Mouse (Mus musculus): ENCODE data around the gene Creg2. TPM values are rescaled to one million over a fixed set of nuclear protein-coding genes. Genes with fewer than 3 reads are reported as not detected.
"Not testable (repeated sequence)": the region's sequence is repeated elsewhere in the genome, so short reads cannot be mapped to it uniquely, and the experiment has no call there.

The Creg2 gene
- total RNA-seq (2022): under 1 TPM; 0.05 to 0.09 (median 0.05) TPM

DNA sequence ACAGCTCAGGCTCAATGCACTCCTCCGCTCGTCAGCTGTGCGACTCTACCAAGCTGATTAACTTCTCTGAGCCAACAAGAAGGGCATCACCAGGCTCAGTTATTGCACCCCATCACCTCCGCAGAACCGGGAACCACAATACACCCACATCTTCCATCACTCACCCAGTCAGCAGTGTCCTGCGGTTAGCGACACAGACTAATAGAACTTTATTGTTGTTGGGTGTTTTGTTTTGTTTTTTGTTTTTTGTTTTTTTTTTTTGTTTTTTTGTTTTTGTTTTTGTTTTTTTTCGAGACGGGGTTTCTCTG lies at the start of gene Creg2:
Gene Creg2 (minus strand): TSS at position 234 of the 308 bp plus-strand sequence.
- no peak for DNase-seq (ENCODE audit: low spot score in 2 of 2)

DNA sequence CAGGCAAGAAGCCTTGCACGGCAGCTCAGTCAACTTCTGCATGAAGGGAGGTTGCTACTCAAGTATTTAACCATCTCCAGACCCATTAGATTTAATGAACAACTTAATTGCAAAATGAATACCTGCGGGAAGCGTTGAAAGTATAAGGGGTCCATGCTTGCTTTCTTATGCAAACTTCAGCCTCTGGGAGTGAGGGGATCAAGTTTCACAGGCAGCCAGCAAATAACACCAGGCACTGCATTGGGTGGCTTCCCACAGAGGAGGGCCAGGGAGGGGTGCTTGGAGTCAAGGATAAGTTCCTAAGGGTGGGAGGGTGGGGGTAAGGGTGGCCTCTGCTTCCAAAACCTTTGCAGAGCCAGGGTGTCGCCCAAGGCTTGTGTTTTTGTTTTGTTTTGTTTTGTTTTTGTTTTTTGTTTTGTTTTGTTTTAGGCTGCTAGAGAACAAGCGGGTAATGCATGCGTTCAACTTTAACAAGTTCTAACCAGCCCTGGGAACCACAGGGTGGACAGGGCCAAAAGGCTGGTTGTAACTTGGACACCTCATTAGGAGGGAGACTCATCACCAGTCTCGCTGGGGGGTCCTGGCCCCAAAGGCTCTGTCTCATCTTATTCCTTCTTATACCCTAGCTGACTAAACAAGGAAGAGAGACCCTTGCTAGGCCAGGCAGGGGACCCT lies 49.5 kb upstream of the Creg2 start:
- no peak for DNase-seq (ENCODE audit: low spot score in 2 of 2)

DNA sequence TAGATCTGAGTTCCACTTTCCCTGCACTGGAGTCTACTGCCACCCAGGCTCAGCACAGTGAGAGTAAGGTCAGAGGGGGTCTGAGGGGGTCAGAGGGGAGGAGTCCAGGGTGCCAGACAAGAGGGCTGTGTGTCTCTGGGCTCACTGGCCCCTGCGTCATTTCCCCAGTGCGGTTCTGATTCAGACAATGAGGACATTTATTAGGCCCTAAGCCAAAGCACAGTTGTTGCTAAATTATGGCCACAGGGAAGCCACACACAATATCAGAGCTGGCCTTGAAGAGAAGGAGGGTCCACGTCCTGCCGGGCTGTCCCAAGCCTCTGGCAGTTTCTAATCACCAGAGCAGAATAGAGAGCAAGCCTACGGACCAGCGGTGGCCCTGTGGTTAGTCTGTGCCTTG lies 47.2 kb upstream of the Creg2 start:
- DNase-seq (ENCODE audit: low spot score in 2 of 2): no peak

DNA sequence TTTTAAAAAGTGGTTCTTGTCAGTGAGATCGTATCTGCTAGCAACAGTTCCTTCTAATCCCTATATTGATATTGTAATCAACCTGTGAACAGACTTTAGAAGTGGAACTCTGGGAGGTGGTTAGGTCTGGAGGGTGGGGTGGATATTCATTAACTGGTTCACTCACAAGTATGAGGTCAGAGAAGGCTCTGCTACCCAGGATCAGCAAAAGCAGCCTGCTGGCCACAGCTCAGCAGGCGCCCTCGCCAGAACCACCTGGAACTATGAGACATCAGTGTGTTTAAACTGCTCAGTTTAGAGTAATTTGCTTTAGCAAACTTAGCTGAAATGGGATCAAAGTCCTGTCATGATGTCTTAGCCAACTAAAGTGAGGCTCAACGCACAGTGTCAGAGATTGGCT lies 43.9 kb upstream of the Creg2 start:
- no peak for DNase-seq (ENCODE audit: low spot score in 2 of 2)

DNA sequence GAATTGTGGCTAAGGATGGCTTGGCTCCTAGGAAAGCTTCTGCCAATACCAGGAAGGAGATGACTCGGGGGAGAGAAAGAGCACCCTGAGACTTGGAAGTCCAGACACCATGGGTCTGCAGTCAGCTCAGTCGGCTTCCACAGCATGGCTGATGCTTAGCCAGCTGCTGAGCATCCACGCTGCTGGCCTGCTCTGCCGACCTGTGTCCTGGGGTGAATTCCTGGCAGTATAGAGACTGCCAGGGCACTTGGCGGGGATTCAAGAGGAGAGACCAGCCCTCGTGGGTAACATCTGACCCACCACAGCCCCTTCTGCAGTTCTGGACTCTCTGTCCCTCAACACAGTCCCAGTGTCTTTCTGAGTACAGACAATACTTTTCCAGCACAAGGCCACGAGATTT lies 43.5 kb upstream of the Creg2 start:
- DNase-seq (ENCODE audit: low spot score in 2 of 2): no peak

DNA sequence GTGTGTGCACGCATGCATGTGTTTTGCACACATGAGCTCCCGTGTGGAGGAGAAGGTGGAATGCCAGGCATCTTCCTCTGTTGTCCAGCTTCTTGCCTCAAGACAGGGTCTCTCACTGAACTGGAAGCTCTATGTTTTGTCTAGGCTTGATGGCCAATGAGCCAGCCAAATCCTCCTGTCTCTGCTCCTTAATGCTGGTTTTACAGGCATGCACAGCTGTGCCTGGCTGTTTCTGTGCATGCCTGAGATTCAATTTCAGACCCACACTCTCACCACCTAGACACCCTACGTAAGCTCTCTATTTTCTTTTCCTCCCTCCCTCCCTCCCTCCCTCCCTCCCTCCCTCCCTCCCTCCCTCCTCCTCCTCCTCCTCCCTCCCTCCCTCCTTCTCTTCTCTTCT lies 40.7 kb upstream of the Creg2 start:
- DNase-seq (ENCODE audit: low spot score in 2 of 2): no peak

DNA sequence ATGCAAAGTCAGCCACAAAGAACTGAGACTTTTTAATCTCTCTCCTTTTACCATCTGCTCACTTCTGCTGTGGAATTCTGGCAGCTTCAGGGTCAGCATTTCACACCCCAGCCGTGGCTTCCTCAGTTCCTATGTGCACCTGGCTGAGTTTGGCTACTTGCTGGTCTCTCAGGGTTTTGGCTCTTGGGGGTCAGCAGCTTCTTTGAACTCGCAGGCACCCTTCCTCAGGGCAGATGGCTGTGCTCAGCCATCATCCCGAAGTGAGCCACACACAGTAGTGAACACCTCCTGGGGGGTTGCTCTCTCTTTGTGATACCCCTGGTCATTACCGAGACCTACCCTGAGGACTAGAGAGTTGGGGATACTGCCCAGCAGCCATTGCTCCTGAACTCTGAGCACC lies 39.8 kb upstream of the Creg2 start:
- no peak for DNase-seq (ENCODE audit: low spot score in 2 of 2)

DNA sequence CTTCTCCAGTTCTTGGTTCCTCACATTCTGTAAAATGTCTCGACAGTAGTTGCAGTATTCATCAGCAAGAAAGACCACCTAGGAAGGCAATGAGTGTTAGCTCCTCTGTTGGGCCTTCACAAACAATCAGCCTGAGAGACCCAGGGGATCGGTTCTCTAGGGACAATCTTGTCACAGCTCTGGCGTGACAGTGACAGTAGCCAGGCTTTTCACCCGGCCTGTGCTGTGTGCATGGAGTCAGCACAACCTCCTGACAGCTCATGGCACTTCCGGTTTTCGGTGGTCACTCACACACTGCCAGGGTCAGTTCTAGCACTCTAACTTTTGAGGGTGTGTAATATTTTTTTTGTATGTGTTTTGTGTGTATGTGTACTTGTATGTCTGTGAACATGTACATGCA lies 37.3 kb upstream of the Creg2 start:
- DNase-seq (ENCODE audit: low spot score in 2 of 2): no peak

DNA sequence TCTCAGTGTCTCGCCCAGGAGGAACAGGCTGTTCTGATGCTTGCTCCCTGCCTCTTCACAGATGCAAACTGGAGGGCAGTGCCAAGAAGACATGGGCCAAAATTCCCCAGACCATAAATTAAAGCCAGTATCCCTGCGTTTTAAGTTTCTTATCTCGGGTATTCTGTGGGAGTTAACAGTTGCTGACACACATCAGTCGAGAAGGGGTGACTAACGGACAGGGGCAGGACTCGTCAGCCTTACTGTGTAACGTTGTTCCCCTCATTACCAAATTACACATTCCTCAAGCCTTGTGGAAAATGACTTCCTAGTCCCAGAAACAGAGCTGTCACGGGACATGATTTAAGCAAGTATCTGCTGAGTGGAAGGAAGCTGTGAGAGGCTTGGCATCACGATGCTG lies 36.0 kb upstream of the Creg2 start:
- no peak for DNase-seq (ENCODE audit: low spot score in 2 of 2)

DNA sequence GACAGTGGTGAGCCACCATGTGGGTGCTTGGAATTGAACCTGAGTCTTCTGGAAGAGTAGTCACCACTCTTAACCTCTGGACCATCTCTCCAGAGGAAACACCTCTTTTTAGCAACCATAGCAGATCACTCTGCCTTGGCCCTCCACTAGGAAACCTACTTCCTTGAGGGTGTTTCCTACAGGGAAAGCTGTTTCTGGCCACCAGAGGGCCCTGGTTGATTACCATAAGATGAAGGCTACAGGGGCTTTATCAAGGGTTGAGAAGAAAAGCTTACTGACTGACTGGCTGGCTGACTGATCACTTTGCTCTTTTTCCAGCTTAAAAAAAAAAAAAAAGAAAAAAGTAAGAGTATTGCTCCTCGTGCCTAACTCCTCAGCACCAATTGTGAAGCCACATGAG lies 34.6 kb upstream of the Creg2 start:
- DNase-seq (ENCODE audit: low spot score in 2 of 2): peak; percentile 40 to 52

DNA sequence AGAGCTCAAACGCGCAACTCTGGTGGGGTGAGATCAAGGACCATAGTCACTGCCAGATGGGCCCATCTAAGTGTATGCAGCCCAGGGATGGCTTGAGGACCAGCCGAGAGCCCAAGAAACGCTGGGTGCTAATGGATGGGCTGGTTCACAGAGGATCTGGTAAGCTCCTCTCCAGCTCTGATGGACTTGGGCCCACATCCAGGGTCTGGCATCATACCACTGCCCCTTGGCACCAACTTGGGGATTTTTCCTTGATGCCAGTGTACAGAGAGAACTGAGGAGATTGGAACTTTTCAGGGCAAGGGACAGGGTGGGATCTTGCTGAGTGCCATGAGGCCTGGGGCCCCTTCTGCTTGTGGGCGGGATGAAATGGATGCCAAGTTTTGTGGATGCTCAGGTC lies 30.4 kb upstream of the Creg2 start:
- no peak for DNase-seq (ENCODE audit: low spot score in 2 of 2)

DNA sequence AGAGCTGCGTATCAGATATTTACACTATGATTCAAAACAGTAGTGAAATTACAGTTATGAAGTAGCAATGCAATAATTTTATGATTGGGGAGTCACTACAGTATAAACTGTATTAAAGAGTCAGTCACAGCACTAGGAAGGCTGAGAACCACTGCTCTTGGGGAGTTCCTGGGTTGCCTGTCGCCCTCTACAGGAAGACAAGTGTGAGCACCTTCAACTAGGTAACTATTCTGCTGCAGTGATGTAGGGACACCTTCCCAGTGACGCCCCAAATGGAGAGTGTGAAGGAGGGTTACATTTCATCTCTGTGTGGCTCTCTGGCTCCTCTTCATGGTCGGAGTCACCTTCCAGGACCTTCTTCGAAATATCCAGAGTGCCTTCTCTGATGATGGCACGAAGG lies 29.3 kb upstream of the Creg2 start:
- DNase-seq (ENCODE audit: low spot score in 2 of 2): no peak

DNA sequence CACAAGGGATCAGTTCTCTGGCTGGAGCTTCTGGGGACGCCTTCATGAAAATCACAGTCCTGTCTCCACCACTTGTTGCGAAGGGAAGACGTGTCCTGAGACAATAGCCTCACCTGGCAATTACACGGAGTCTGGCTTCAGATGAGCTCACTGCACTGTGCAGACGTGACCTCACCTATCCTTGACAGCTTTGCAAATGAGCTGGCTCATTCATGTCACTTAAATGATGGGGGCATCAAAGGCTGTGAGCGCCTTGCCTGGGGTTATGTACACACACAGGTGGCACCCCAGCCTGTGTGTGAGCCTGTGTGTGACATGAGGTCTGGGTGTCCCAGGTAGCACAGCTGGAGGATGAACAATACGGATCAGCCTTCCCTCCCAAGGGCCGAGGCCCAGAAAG lies 27.6 kb upstream of the Creg2 start:
- no peak for DNase-seq (ENCODE audit: low spot score in 2 of 2)

DNA sequence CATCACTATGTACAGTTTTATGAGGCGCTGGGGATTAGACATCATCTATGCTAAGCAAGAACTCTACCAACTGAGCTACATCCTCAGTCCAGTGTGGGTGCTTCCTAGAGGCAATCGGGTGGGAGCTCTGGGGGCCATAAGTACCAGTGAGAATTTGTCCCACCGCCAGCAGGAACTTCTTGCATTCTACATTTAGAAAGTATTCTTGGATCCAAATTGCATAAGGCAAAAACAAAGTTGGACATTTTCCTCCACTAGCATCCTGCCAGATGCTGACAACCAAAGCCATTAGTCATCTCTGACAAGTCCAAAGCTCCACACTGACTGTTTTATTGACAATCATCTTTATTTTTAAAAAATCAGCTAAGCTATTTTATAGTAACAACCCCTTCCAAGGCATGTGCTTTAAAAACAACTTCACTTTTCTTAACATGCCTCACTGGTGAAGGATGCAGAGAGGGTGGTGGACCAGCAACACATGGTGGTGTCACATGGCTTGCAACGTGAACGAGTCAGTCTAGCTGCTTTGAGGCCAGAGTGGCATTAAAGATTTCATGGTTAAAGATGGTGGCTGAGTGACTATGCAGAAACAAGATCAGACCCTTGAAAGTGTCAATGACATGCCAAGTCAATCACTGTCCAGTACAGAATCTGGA lies 25.1 kb upstream of the Creg2 start:
- no peak for DNase-seq (ENCODE audit: low spot score in 2 of 2)

DNA sequence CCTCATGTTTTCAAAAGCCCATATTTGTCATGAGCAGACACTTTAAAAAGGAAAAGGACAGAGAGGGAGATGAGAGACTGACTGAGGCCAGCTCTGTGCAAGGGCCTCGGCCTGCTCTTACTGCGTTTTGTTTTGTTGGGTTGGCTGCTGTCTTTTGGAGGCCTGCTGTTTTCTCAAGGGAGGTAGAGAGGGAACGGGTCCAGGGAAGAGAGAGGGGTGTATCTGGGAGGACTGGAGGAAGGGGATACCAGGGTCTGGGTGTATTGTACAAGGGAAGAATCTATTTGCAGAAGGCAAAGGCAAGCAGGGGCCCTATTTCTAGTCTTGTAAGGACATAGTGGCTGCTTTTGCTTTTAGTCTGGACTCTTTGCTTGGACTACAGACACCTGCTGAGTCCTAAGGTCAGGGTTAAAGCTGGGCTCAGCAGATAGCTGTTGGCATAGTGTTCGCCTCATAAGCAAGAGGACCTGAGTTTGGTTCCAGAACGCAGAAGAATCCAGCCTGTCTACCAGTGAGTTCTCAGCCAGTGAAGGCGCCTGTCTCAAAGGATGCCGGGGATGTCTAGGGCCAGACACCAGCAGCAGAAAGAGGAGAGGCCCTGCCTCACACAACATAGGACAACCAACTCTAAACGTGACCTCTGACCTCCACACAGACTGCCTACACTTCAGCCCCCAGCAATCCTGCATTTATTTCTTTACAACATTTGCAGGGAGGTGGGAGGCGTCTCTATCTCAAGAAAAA lies 21.3 kb upstream of the Creg2 start:
- DNase-seq (ENCODE audit: low spot score in 2 of 2): no peak

DNA sequence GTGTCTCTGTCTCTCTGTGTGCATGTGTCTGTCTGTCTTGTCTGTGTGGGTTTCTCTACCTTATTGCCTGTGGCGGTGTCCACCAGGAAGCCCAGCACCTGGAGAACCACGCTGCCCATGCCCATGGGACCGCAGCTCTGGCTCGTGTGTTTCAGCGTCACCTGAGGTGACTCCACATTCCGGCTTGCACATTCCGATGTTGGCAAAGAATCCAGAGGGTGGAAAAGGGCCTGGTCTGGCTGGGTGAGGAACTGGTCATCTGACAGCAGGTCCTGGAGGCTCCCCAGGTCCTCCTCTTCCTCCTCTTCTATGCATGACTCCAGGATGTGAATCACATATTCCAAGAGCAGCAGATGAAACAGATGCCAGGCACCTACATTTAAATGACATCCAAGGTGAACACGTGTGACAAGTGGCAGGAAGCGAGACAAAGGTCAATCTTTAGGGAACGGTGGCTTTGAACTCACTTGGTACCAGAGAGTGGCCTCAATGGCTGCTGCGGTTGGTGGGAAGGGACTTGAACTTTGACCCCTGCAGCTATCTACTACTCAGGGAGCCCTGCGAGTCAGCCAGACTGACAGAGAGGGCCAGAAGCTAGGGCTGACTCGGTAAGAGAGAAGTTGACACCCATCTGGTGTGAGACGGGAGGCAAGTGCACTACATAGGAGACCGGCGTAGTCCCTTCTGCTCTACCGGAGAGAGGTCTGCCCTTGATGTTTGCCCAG lies 19.1 kb upstream of the Creg2 start:
- no peak for DNase-seq (ENCODE audit: low spot score in 2 of 2)

DNA sequence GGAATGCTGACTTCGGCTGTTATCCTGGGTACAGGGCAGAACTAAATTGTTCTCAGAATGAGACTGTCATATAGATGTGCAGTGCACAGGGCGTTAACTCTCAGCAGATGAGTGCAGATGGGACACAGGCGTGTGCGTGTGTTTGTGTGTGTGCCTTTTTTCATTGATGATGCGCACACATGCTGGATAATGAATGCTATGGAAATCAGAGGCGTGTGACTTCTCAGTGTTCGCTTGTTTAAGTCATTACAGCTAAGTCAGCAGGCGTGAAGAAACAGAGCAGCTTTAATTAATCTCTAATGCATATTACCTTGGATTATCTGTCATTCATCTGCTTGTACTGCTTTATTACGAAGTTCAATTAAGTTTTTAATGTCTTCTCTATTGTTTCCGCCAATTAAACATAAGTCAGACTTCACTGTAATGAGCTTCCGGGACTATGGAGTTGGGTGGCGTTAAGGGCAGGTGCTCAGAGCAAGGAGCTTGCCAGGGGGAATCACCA lies 15.5 kb upstream of the Creg2 start:
- no peak for DNase-seq (ENCODE audit: low spot score in 2 of 2)

DNA sequence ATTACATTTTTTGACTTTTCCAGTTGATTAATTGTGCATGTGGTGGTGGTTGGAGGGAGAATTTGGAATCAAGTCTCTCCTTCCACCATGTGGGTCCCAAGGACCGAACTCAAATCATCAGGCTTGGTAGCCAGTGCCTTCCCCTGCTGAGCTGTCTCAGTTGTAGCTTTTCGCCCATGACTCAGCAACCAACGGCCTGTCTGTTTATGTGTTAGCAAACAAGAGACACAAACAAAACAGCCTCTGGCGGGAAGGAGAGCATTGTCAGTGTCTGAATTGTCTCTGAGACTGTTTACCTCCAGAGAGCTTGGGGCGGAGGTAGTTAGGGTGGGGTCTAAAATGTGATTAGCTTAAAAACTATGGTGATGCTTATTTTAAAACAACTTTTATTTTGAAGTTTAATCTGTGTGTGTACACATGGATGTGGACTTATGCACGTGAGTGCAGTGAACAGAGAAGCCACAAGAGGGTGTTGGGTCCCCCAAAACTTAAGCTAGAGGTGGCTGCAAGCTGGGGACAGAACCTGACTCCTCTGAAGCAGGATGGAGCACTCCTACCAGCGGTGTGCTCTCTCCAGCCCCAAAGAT lies 12.9 kb upstream of the Creg2 start:
- DNase-seq (ENCODE audit: low spot score in 2 of 2): no peak

DNA sequence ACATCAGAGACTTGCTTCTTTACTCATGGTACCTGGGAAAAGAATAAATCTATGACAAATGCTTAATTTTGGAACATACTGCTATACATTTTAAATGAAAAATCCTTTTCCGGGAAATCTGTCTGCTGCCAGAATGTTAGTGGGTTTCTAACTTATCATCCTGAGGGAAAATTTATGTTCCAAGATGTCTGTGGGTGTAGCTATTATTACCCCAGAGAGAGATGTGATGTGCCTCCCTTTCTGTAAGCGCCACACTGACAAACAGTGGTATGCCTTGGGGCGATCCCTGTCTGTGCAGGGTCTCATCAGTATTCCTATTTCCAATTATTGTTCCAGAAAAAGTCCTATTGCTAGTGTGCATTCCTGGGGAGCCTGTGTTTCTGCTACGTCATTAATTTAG lies 11.8 kb upstream of the Creg2 start:
- DNase-seq (ENCODE audit: low spot score in 2 of 2): no peak

DNA sequence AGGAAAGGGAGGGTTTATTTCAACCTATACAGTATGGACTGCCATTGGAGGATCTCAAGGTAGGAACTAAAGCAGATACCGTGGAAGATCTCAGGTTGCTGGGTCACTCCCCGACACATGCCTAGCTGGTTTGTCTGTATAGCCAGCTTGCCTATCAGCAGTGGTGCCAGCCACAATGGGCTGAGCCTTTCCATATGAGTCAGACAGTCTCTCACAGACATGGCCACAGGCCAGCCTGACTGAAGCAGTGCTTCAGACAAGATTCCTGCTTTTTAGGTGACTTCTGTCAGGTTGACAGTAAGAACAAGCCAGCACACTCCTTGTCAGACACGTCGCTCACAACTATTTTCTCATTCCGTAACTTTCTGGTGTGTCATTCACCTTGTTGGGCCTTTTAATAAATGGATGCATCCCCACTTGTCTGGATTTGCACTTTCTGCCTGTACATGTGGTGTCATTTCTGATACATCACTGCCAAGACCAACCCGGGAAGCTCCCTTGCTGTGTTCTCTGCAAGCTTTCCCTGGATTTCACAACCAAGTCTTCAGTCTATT lies 5.8 kb upstream of the Creg2 start:
- no peak for DNase-seq (ENCODE audit: low spot score in 2 of 2)

DNA sequence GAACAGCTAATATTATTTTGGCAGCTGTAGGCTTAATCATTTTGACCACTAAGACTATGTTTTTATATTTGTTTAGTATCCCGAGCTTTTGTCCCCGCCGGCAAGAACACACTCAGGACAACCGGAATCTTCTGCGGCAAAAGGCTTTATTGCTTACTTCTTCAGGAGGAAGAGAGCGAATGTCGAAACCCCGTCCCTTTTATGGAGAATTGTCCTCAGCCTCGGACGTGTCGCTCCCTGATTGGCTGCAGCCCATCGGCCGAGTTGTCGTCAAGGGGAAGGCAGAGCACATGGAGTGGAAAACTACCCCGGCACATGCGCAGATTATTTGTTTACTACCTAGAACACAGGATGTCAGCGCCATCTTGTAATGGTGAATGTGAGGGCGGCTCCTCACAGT lies 3.6 kb upstream of the Creg2 start:
- DNase-seq (ENCODE audit: low spot score in 2 of 2): not testable (repeated sequence)

Data from gastrocnemius, adult 8-10 months (tissue).